Mouse (Mus musculus) left cerebral cortex, postnatal 25 days (tissue): ENCODE data around the gene Slc13a2. TPM values are rescaled to one million over a fixed set of nuclear protein-coding genes. Genes with fewer than 3 reads are reported as not detected.
A peak's percentile ranks its signal among the peaks of the same experiment; 100 is the strongest.

Source experiments
- DNase-seq, 2 experiments: peaks; one replicate each; pipeline ENCODE4 v3.0.0; 2022; ENCODE audit warnings: low spot score in 2 of 2, mixed read lengths in 1 of 2
- intact Hi-C: fragments of 180-260 bp; cut with DNase I; formaldehyde crosslinking; loops from one replicate; pipeline ENCODE4 v1.15.1; 2025
- total RNA-seq, 2 experiments: library from RNA; stranded (reverse); gene quantifications; 2 replicates each; pipeline ENCODE4 v1.2.3; 2021

The Slc13a2 gene
- total RNA-seq, 2 experiments from 2014 or later = not detected

GRCm38 (mm10) chr11:78437182-78437581, 15.2 kb upstream of the Slc13a2 start:
- DNase-seq = no peak
- intact Hi-C loops = no loop called here

GRCm38 (mm10) chr11:78435776-78436349, 13.8 kb upstream of the Slc13a2 start:
- no peak for DNase-seq
- intact Hi-C loops = no loop called here

GRCm38 (mm10) chr11:78434052-78434451, 12.0 kb upstream of the Slc13a2 start:
- no peak for DNase-seq
- intact Hi-C loops = no loop called here

GRCm38 (mm10) chr11:78431176-78431575, 9.2 kb upstream of the Slc13a2 start:
- intact Hi-C loops = no loop called here
- DNase-seq = no peak

- intact Hi-C loops = no loop called here
- no peak for DNase-seq
These were observed 8.3 kb upstream of the Slc13a2 start for GRCm38 (mm10) chr11:78430195-78430878.

GRCm38 (mm10) chr11:78428309-78428708, 6.3 kb upstream of the Slc13a2 start:
- DNase-seq = no peak
- intact Hi-C loops = no loop called here

- no peak for DNase-seq
- intact Hi-C loops = no loop called here
These were observed 5.6 kb upstream of the Slc13a2 start for GRCm38 (mm10) chr11:78427655-78428054.

- DNase-seq = no peak
- intact Hi-C loops = no loop called here
These were observed 3.6 kb upstream of the Slc13a2 start for GRCm38 (mm10) chr11:78425572-78425971.

GRCm38 (mm10) chr11:78424352-78424751, 2.3 kb upstream of the Slc13a2 start:
- DNase-seq = peak; percentile 6 to 42
- intact Hi-C loops = no loop called here

GRCm38 (mm10) chr11:78421201-78422009, 612 bp downstream of the Slc13a2 start:
- intact Hi-C loops = no loop called here

GRCm38 (mm10) chr11:78420263-78420889, 1.6 kb downstream of the Slc13a2 start:
- DNase-seq = no peak
- intact Hi-C loops = no loop called here

More at GRCm38 (mm10) chr11:78421201-78422009, 612 bp downstream of the Slc13a2 start:
- DNase-seq = no peak

GRCm38 (mm10) chr11:78416854-78417253, 5.2 kb downstream of the Slc13a2 start:
- DNase-seq = no peak

GRCm38 (mm10) chr11:78412861-78413260, 9.2 kb downstream of the Slc13a2 start:
- intact Hi-C loops = no loop called here
- DNase-seq = peak in 1 of 2 experiments; percentile 67

More at GRCm38 (mm10) chr11:78416854-78417253, 5.2 kb downstream of the Slc13a2 start:
- intact Hi-C loops = no loop called here

GRCm38 (mm10) chr11:78412324-78412850, 9.6 kb downstream of the Slc13a2 start:
- DNase-seq = no peak

GRCm38 (mm10) chr11:78411606-78412323, 10.3 kb downstream of the Slc13a2 start:
- intact Hi-C loops = no loop called here
- DNase-seq = no peak

More at GRCm38 (mm10) chr11:78412324-78412850, 9.6 kb downstream of the Slc13a2 start:
- intact Hi-C loops = no loop called here

- intact Hi-C loops = no loop called here
- no peak for DNase-seq
These were observed 13.5 kb downstream of the Slc13a2 start for GRCm38 (mm10) chr11:78408256-78409240.

GRCm38 (mm10) chr11:78402062-78402461, 20.0 kb downstream of the Slc13a2 start:
- DNase-seq = no peak
- intact Hi-C loops = no loop called here

- intact Hi-C loops = no loop called here
- no peak for DNase-seq
These were observed 20.5 kb downstream of the Slc13a2 start for GRCm38 (mm10) chr11:78401469-78401868.
